Mouse (Mus musculus): ENCODE data around the gene Crlf1. TPM values are rescaled to one million over a fixed set of nuclear protein-coding genes. Genes with fewer than 3 reads are reported as not detected.

Gene Crlf1
- under 1 TPM in 1 of 2 experiments, not detected in 1; 0.44 TPM for total RNA-seq (2023)

GRCm38 (mm10) chr8:70492664-70493640 is at the start of gene Crlf1:
TSS of gene Crlf1 (plus strand) at chr8:70493158.

GRCm38 (mm10) chr8:70476333-70477268 is 16.4 kb upstream of the Crlf1 start, which contains the start of gene Klhl26:
TSS of gene Klhl26 (minus strand) at chr8:70476968.

GRCm38 (mm10) chr8:70486941-70487520 is 5.9 kb upstream of the Crlf1 start, which contains the start of gene Tmem59l:
TSS of gene Tmem59l (minus strand) at chr8:70487358.

GRCm38 (mm10) chr8:70506328-70507026 is 13.5 kb downstream of the Crlf1 start, which contains the start of gene Rex1bd:
TSS of gene Rex1bd (minus strand) at chr8:70506752.

GRCm38 (mm10) chr8:70510228-70510915 is 17.4 kb downstream of the Crlf1 start, which contains the start of gene Uba52:
TSS of gene Uba52 (minus strand) at chr8:70510801.

GRCm38 (mm10) chr8:70527512-70528181 is 34.7 kb downstream of the Crlf1 start, which contains the start of the genes Fkbp8 and Kxd1:
TSS of gene Fkbp8 (plus strand) at chr8:70527724.
TSS of gene Kxd1 (minus strand) at chr8:70527956.

GRCm38 (mm10) chr8:70539077-70539813 is 46.3 kb downstream of the Crlf1 start, which contains the start of gene Ell:
TSS of gene Ell (plus strand) at chr8:70539457.

Other genes with a start within 250 kb of the Crlf1 start
- 10 to 100 TPM in 1 of 2 experiments, 1 to 10 TPM in 1; 9.6 to 13.6 TPM for gene Homer3, start 210.3 kb upstream of the Crlf1 start, total RNA-seq (2023)
- gene Ddx49, start 190.7 kb upstream of the Crlf1 start, total RNA-seq (2023), result 10 to 100 TPM; 57.6 to 88.0 TPM
- 100 to 1,000 TPM; 101 to 134 TPM for gene Cope, start 190.6 kb upstream of the Crlf1 start, total RNA-seq (2023)
- not detected for gene Cers1, start 177.4 kb upstream of the Crlf1 start, total RNA-seq (2023)
- not detected for gene Gdf1, start 163.3 kb upstream of the Crlf1 start, total RNA-seq (2023)
- 10 to 100 TPM; 71.0 to 78.4 TPM for gene Upf1, start 139.9 kb upstream of the Crlf1 start, total RNA-seq (2023)
- not detected for gene Comp, start 119.6 kb upstream of the Crlf1 start, total RNA-seq (2023)
- gene Crtc1, start 53.6 kb upstream of the Crlf1 start, total RNA-seq (2023), result 10 to 100 TPM; 22.2 to 22.4 TPM
- gene Klhl26, start 16.2 kb upstream of the Crlf1 start, total RNA-seq (2023), result 10 to 100 TPM in 1 of 2 experiments, 1 to 10 TPM in 1; 8.7 to 11.8 TPM
- not detected for gene Tmem59l, start 5.8 kb upstream of the Crlf1 start, total RNA-seq (2023)
- 10 to 100 TPM; 37.6 to 48.4 TPM for gene Rex1bd, start 13.6 kb downstream of the Crlf1 start, total RNA-seq (2023)
- gene Uba52, start 17.6 kb downstream of the Crlf1 start, total RNA-seq (2023), result 1,000 to 10,000 TPM; 2,722 to 2,902 TPM
- 100 to 1,000 TPM; 269 TPM for gene Fkbp8, start 34.6 kb downstream of the Crlf1 start, total RNA-seq (2023)
- 10 to 100 TPM; 60.6 to 70.4 TPM for gene Kxd1, start 34.8 kb downstream of the Crlf1 start, total RNA-seq (2023)
- 10 to 100 TPM; 28.8 to 33.6 TPM for gene Ell, start 46.3 kb downstream of the Crlf1 start, total RNA-seq (2023)
- 10 to 100 TPM; 91.5 to 93.5 TPM for gene Isyna1, start 101.2 kb downstream of the Crlf1 start, total RNA-seq (2023)
- gene Ssbp4, start 115.7 kb downstream of the Crlf1 start, total RNA-seq (2023), result 10 to 100 TPM; 41.8 to 66.9 TPM
- 1 to 10 TPM; 7.7 to 7.8 TPM for gene Lrrc25, start 123.0 kb downstream of the Crlf1 start, total RNA-seq (2023)
- gene Gdf15, start 139.3 kb downstream of the Crlf1 start, total RNA-seq (2023), result not detected
- gene Pgpep1, start 167.2 kb downstream of the Crlf1 start, total RNA-seq (2023), result 10 to 100 TPM; 14.3 to 16.2 TPM
- 100 to 1,000 TPM; 114 to 117 TPM for gene Lsm4, start 180.1 kb downstream of the Crlf1 start, total RNA-seq (2023)
- gene Jund, start 205.8 kb downstream of the Crlf1 start, total RNA-seq (2023), result 1,000 to 10,000 TPM; 1,149 to 1,767 TPM
- 10 to 100 TPM; 19.0 to 55.4 TPM for gene Iqcn, start 210.3 kb downstream of the Crlf1 start, total RNA-seq (2023)
- not detected for gene Gm3336, start 225.4 kb downstream of the Crlf1 start, total RNA-seq (2023)
- gene Pde4c, start 230.6 kb downstream of the Crlf1 start, total RNA-seq (2023), result 1 to 10 TPM; 3.8 to 4.3 TPM

Data from B cell, adult 67 days (primary cell).